Mouse (Mus musculus) c-Kit-positive CD71-negative TER-119-negative erythroid progenitor cells, embryonic 14.5 days (primary cell): ENCODE results near the gene Aldh2.
"Not testable (repeated sequence)": the region's sequence is repeated elsewhere in the genome, so short reads cannot be mapped to it uniquely, and the experiment has no call there.

Experiments used
- DNase-seq: peaks from one replicate; pipeline ENCODE4 v3.0.0-alpha.2; 2013; ENCODE audit warnings: low read depth

Aldh2 gene

DNA sequence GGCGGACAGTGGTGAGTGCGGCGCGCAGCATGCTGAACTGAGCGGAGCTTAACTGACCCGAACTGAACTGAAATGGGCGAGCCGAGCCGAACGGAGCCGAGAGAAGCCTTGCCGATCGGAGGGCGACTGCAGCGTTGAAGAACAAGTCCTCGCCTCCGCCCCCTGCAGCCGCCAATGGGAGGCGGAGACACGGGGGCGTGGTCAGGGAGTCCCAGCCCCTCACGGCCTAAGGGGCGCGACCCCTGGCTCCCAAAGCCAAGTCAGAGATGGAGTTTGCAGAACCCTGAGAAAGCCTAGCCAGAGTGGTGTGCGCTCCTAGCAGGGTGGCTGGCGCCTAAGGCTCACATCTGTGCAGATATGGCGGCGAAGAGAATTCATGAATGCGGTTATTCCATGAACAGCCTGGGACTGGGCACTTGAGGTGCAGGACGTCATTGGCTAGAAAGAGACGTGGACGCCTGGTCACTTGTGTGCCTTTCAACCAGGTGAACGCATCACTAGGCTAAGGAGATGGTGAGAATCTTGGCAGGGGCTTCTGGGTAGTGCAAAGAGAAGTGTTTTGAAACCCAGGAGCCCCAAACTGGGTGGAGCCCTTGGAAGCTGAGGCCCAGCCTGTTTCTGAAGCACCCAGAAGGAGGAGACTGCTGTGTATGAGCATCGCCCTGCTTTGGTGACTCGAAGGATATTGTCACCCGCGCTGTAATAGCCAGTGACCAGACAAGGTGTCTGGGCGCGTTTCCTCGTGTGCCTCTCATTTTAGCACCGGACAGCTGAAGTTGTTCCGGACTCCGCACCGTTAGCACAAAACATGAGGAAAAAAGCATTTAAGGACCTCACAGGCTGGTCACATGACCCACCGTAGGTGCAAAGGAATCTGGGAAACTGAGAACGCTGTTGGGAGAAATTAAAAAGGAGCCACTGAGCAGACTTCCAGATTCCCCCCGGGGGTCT is at the start of gene Aldh2:
TSS of gene Aldh2 (minus strand) at position 374 of the 951 bp plus-strand sequence.
- DNase-seq, result peak; percentile 84

DNA sequence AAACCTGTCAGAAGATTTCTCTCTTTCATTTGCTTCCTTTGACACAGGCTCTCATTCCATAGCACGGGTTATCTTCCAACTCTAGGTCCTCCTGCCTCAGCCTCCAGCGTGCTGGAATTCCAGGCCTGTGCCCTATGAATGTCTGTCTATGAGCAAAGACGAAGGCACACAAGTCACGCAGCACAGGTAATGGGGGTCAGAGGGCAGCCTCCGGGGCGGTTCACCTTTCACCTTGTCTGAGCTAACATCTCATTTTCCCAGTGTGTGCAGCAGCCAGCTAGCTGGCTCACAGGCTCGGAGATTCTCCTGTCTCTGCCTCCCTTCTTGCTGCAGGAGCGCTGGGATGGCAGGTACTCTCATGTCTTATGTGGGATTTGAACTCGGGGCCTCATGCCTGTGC is 46.0 kb upstream of the Aldh2 start:
- DNase-seq, result no peak

DNA sequence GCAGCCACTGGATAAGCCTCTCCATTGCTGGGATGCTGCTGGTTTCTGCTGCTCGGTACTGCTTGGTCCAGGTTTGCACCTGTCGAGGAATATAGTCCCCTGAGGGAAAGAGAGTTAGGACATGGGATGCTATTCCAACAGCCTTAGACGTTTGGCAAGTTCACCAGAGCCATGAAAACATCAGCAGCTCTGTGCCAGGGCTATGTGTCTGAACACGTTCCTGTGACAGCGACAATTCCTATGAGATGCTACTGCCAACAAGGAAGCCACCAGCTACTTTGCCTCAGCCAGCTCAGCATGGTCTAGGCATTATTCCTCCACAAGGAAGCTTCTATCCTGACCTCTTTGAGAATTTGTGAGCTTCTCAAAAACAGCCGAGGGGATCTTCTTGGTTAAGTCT is 43.7 kb upstream of the Aldh2 start:
- no peak for DNase-seq

DNA sequence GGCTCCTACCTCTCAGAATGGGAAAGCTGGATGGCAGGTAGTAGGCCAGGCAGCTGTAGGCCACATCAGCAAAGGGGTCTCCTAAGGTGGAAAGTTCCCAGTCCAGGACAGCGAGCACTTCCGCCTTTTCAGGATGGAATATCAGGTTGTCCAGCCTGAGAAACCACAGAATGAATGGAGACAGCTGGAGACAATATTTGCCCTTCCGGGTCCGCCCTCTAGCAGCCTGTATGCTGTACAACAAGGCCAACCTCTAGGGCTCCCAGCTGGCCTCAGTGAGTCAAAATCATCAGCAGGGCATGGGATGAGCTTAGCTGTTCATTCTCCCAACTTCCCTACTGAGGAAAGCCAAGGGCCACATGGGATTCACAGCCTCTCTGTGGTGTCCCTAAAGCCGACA is 41.0 kb upstream of the Aldh2 start:
- DNase-seq, result no peak

DNA sequence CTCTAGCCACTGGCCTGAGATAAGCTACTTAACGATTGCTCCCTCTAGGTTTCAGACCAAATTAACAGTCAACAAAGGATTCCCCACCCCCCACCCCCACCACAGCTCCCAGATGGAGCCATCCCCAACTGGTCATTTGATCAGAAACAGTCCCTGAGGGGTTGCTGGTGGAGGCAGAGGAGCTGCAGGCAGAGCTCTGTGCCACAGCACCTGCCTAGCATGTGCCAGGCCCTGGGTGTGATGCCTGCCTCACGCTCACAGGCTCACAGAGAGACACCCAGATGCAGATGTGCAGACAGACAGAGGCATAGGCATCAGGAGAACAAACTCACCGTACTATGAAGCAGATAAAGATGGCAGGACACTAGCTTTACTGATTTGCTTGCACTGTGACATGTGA is 39.2 kb upstream of the Aldh2 start:
- no peak for DNase-seq

DNA sequence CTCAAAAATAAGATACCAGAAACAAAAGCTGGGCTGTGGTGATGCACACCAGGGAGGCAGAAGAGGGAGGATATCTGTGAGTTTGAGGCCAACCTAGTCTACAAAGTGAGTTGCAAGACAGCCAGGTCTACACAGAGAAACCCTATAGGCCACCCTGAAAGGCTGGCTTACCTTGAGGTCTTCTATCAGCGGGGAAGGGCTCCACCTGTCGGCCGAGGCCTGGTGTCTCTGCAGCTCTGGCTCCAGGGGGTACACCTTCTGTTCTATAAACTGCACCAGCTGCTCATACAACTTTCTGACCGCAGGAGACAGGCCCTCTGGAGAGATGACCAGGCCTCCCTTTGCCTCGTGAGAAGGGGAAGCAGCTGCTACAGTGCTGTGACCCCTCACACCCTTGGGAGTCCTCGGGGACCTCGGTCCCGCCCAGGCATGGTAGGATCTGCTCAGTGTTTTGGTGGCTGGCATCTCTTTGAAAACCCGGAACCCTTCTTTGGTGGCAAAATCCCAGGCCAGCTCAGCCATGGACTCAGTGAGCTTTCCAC is 37.6 kb upstream of the Aldh2 start:
- DNase-seq, result not testable (repeated sequence)

DNA sequence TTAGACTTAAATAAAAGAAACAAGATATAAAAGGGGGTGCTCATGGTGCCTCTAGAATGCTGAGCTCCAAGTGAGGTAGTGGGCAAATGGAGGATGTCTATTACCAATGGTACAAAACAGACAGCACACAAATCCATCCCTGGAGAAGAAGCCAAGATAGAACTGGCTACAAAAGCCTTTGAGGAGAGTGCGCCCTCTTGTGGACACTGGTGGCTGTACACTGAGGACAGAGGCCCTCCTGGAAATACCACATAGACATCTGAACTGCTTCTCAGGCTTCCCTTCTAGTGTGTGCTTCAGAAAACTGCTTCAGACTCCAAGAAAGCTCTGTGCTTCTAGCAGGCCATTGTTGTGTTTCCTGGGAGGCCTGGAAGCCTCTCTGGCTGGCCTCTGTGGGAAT is 34.2 kb upstream of the Aldh2 start:
- peak; percentile 60 for DNase-seq

DNA sequence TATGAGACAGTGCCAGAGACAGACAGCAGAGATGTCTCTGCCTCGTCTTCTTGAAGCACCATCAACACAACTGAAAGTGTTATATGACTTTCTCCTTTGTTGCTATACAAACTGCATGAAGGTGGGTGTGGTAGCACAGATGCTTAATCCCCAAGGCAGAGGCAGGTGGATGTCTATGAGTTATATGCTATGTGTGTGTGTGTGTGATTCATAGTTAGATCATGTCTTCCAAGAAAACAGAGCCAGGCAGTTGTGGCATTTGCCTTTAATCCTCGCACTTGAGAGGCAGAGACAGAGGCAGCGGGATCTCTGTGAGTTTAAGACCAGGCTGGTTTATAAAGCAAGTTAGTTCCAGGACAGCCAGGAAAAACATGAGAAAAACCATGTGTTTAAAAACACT is 29.6 kb upstream of the Aldh2 start:
- DNase-seq, result no peak

DNA sequence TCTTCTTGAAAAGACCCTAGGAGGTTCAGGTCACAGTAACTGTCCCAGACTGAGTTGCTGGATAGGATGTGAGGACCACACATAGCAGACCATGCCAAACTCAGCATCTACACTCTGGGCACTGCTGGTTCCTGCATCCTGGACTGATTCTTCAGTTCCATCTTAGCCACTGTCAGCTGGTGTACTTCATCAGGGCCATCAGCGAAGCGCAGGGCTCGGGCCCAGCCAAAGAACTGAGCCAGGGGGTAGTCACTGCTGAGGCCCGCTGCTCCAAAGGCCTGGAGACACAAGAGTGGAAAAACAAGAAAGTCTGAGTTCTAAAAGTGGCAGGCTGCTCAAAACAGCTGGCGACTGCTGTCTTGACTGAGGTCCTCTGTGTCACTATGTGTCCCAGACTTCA is 27.5 kb upstream of the Aldh2 start:
- DNase-seq, result no peak

DNA sequence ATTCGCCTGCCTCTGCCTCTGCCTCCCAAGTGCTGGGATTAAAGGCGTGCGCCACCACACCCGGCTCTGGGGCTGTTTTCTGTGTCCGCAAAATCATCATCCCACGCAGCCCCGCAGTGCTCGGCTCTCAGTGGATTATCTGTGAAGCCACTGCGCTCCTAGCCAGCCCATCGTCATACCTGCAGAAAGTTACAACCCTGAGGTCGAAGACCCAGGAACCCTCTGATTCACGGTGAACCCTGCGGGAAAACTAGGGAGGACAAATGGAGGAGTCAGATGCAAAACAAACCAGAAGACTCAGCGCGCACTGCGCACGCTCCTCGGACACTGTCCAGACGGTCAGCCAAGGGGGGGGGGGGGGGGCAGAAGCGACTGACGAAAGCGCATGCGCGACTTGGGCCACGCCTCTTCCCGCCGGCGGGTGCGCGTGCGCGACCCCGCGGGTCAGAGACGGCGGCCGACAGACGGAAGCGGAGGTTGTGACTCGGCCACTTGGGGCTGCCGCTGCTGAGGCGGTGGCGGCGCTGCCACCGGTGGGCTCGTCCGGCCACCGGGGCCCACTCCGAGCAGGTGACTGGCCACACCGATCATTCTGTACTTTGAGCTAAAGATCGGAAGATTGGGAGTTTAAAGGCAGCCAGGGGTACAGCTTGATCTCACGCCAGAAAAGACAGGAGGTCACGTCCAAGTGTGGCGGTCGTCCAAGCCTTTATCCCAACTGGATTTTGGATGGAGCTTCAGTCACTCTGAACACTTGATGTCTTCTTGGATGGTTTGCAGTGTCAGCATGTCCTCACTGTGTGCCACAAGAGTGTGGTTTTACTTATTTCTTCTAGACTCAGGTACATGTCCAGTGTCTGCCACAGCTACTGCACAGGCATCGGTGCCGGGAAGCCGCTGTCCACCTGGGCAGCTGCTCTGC is 25.2 kb upstream of the Aldh2 start, which contains the start of gene Acad12:
TSS of gene Acad12 (minus strand) at position 347 of the 922 bp plus-strand sequence.
- DNase-seq, result peak; percentile 51

DNA sequence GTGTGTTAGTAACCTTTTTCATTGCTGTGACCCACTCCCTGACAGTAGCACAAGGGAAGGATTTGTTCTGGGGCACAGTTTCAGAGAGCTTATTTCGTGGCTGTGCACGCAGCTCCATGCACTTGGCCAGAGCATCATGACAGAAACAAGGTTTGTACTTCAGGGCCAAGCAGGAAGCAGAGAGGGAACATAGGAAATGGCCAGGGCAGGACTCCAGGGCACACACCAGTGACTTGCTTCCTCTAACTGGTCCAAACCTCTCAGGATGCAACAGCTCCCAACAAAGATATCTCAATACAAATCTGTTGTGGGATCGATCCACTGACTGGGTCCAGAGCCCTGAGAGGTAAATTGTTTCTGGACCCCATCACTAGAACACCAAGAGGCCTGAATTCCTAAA is 21.3 kb upstream of the Aldh2 start:
- DNase-seq, result not testable (repeated sequence)

DNA sequence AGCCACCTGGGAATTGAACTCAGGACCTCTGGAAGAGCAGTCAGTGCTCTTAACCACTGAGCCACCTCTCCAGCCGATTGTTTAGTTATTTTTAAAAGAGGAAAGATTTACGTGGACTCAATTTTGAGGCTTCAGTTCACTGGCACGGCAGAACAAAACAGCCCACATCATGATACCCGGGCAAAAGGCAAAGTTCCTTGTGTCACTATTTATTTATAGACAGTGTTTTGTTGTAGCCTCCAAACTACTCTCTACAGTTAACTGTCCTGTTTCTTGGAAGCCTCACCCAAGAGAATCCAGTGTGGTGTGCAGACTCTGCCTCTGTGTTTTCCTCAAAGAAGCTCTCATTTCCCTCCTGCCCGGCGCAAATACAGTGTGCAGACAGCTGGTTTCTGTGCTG is 18.4 kb upstream of the Aldh2 start:
- DNase-seq, result no peak

DNA sequence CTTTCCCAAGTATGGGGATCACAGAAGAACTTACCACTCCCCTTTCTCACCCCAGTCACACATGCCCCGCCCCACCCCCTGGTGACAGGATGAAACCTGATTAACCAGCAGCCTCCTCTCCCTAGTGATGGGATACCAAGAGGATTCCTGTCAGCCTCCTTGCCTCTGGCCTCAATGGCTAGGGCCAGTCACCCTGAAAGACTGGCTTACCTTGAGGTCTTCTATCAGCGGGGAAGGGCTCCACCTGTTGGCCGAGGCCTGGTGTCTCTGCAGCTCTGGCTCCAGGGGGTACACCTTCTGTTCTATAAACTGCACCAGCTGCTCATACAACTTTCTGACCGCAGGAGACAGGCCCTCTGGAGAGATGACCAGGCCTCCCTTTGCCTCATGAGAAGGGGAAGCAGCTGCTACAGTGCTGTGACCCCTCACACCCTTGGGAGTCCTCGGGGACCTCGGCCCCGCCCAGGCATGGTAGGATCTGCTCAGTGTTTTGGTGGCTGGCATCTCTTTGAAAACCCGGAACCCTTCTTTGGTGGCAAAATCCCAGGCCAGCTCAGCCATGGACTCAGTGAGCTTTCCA is 16.0 kb upstream of the Aldh2 start:
- not testable (repeated sequence) for DNase-seq

DNA sequence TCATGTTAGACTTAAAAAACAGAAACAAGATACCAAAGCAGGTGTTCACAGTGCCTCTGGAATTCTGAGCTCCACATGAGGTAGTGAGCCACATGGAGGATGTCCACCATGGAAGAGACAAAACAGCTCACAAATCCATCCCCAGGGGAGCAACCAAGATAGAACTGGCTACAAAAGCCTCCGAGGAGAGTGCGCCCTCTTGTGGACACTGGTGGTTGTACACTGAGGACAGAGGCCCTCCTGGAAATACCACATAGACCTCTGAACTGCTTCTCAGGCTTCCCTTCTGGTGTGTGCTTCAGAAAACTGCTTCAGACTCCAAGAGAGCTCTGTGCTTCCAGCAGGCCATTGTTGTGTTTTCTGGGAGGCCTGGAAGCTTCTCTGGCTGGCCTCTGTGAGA is 12.5 kb upstream of the Aldh2 start:
- no peak for DNase-seq

DNA sequence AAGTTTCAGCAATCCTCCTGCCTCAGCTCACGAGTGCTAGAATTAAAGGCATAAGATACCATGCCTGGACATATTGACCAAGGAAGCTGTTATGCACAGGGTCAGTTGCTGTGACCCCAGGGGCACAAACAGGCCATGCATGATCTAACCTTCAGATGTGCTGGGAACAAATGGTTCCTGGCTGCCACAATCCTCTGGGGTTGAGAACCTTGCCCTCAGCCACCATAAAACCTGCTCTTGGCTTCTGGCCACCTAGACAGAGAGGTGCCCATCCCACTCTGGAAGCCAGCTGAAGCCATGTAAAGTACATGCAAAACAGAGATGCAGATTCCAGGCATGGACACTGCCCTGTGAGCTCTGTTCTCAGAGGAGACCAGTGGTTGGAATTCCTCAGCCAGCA is 10.2 kb upstream of the Aldh2 start:
- DNase-seq, result not testable (repeated sequence)

DNA sequence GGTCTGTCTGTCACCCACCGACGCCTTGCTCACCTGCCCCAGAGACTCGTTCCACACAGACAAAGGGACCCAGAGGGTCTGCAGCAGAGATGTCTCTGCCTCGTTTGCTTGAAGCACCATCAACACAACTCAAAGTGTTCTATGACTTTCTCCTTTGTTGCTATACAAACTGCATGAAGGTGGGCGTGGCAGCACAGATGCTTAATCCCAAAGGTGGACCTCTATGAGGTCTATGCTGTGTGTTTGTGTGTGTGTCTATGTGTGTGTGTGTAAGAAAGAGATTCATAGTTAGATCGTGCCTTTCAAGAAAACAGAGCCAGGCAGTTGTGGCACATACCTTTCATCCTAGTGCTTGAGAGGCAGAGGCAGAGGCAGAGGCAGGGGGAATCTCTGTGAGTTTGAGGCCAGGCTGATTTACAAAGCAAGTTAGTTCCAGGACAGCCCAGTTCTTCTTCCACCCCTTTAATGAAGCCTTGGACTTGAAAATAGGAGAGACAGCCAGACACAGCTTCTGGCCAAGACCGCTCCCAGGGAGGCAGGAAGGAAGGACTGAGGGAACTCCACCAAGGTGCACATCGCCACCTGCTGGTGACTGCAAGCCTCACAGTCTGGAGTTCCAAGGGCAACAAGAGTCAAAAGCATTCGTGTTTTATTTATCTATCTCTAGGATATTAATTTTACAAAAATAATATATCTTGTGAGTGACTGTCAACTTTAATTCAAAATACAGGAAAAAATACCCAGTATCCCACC is 8.1 kb upstream of the Aldh2 start:
- DNase-seq, result no peak

DNA sequence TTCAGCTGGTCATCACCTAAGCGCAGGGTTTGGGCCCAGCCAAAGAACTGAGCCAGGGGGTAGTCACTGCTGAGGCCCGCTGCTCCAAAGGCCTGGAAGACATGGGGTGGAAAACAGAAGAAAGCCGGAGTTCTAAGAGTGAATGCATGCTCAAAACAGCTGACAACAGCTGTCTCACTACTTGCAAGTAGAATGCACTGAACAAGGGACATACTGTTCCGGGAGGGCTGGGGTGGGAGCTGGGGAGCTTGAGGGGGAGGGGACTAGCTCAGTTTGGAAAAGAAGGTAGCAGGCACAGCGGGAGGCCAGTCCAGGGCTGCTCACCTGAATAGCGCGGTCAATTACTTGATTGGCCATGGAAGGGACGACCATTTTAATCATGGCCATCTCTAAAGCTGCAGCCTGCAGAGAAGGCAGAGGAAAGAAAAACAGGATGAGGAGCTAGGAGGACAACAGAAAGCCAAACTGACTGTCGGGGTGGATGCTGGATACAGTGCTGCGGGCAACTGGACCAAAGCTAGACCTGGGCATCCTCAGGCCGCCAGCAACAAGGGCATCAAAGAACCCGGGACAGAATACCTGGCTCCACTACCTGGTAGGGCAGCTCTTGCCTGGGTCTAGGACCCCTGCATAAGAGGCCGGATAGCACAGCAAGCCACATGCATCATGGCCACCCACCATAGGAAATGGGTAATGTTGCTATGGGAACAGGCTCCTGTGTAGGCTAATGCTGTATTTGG is 5.4 kb upstream of the Aldh2 start:
- no peak for DNase-seq

DNA sequence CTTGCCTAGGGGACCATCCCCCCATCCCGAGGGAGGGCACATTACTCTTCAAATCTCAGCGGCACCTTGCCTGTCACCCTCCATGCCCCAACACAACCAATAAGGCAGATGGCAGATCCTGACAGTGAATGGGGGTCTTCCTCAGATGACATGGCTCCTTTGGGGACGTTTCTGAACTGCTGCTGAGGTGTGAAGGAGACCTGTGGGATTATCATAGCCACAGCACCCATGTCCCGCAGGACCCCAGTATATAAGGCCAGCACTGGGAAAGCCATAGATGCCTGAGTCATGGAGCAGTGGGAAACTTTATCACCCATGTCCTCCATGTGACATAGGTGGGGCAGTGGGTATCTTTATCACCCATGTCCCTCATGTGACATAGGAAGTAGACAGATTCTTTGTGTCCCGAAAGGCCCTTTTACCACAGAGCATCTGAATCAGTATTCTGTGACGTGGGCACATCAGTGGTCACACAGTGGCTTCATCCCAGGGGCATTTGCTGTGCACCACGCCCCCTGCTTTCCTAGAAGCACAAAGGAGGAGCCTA is 4.4 kb upstream of the Aldh2 start:
- DNase-seq, result no peak

DNA sequence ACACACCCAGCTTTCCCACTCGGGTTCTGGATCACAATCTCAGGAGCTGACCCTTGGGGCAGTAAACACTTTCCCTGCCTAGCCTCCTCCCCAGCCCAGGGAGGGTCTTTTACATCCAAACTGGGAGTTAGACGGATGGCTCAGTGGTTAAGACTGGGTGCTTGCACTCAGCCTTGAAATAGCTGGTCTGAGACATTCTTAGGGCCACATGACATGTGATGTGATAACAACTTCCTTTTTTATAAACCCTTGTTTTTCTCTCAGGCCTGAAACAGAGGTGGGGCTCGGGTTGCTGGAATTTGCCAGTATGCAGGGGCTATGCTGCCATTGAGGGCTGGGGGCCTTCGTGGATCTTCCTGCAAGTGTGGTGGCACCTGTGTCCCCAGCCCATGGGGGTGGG is 3.7 kb upstream of the Aldh2 start:
- no peak for DNase-seq

DNA sequence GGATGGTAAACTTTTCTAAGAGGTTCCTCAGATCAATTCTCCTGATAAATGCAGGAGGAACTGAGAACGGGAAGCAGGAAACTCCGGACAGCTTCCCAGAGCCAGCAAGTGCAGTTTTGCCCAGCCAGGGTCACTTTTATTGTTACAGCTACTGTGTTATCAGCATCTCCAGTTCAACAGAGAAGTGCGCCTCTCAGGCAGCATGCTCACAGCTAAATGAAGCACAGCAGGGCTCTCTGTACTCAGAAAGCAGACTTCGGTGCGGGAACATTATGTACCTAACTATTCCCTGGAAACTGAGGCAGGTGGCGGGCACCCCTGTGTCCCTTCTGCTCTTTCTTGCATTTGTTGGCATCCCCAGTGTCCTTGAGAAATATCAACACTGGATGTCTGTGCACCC is 2.6 kb upstream of the Aldh2 start:
- DNase-seq, result no peak
